In the genomic region with DNA sequence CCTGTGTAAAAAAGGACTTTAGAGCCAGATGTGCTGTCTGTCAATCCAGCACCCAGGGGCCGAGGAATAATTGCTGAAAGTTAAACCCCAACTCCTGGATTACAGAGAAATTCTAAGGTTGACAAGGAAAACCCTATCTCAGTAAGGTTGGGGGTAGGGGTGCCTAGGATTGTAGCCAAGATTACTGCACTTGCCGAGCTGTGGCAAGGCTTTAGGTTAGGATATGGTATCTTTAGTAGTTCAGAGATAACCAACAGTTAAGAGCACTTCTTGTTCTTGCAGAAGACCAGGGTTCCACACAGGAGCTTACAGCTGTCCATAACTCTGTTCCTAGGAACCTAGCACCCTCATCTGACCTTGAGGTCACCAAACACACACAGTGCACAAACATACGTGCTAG, we compare ENCODE assay signal across 1 mouse cellular context.
TF ChIP-seq lines count a peak whose summit lies in the region.

No protein-coding gene starts in this region.

TF ChIP-seq in MEL, 35 proteins besides CTCF, POLR2A, EP300 and RAD21:
- TF ChIP-seq UBTF (IDR thresholded peaks at IDR 0.05; ENCODE audit: borderline replicate concordance, insufficient read depth, low read depth, low read length) (no peak), MYC (IDR thresholded peaks at IDR 0.05; ENCODE audit: low read depth, low read length) (no peak), TBP (IDR thresholded peaks at IDR 0.05; ENCODE audit: low read depth, low read length) (no peak), MXI1 (IDR thresholded peaks at IDR 0.05; ENCODE audit: low read depth, low read length) (peak; percentile 23; the same call in 1 of the 2 replicates), ELF1 (IDR thresholded peaks at IDR 0.05; ENCODE audit: low read depth, low read length) (no peak), ETS1 (IDR thresholded peaks at IDR 0.05; ENCODE audit: low read depth, low read length) (peak; percentile 46; the same call in 1 of the 2 replicates), RCOR1 (IDR thresholded peaks at IDR 0.05; ENCODE audit: low read depth, low read length) (peak; percentile 88), GATA1 (IDR thresholded peaks at IDR 0.05; ENCODE audit: low read depth, low read length) (peak; percentile 70), SIN3A (IDR thresholded peaks at IDR 0.05; ENCODE audit: low read length) (0 out of 2 replicates have a peak, but pooled peaks have one; percentile 20), MYB (IDR thresholded peaks at IDR 0.05; ENCODE audit: low read depth, low read length) (no peak), JUND (IDR thresholded peaks at IDR 0.05; ENCODE audit: low read depth, low read length) (no peak)
